Mouse (Mus musculus): ENCODE measurements around the gene Spire2.

DNA sequence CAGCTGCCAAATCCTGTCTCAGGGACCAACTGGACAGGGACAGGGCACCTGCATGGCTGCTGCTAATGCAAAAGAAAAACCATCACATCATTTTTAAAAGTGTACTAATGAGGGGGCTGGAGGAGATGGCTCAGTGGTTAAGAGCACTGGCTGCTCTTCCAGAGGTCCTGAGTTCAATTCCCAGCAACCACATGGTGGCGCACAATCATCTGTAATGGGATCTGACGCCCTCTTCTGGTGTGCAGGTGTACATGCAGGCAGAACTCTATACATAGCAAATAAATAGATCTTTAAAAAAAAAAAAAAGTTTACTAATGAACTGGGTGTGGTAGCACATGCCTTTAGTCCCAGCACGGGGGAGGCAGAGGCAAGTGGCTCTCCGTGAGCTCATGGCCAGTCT is 23.8 kb upstream of the Spire2 start:
- no peak for TF ChIP-seq GATA1 (IDR thresholded peaks at IDR 0.05; ENCODE audit: borderline replicate concordance, low read length)
- no peak for TF ChIP-seq CTCF (IDR thresholded peaks at IDR 0.05; ENCODE audit: low read depth, low read length)
- no peak for TF ChIP-seq TAL1 (conservative IDR thresholded peaks at IDR 0.05; ENCODE audit: low read depth, low read length)
- TF ChIP-seq GATA2 (IDR thresholded peaks at IDR 0.05; ENCODE audit: borderline replicate concordance, low read depth, low read length), result no peak
